Mouse (Mus musculus): ENCODE results near the gene Prl8a8. TPM values are rescaled to one million over a fixed set of nuclear protein-coding genes. Genes with fewer than 3 reads are reported as not detected.

Prl8a8 gene
- polyA plus RNA-seq (2017; shearing (Covaris generic)), result not detected

DNA sequence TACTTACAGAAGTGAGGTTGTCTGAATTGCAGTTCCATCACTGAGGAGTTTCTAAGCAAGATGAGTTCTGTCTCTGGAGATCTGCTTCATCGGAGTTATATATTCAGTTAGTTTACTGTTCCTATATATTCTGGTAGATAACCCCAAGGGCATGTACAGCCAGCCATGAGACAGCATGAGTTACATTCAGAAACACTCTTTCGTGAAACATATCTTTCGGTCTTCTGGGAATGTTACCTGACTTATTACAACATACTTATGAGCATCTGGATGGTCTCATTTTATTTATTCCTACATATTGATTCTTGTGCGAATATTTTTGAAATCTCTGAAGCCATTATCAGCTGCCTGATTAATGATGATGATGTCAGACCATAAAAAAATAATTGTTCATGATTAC, at the start of gene Prl8a8:
Gene Prl8a8, minus strand, starts transcription at position 101 of the 400 bp plus-strand sequence.

Other genes with a start within 250 kb of the Prl8a8 start
- not detected for gene Prl6a1, start 200.6 kb downstream of the Prl8a8 start, polyA plus RNA-seq (2017; shearing (Covaris generic))
- not detected for gene Prl8a2, start 167.5 kb downstream of the Prl8a8 start, polyA plus RNA-seq (2017; shearing (Covaris generic))
- not detected for gene Prl2b1, start 122.4 kb downstream of the Prl8a8 start, polyA plus RNA-seq (2017; shearing (Covaris generic))
- gene Prl8a6, start 74.5 kb downstream of the Prl8a8 start, polyA plus RNA-seq (2017; shearing (Covaris generic)), result not detected
- gene Prl8a9, start 51.4 kb upstream of the Prl8a8 start, polyA plus RNA-seq (2017; shearing (Covaris generic)), result not detected
- gene Prl8a1, start 69.0 kb upstream of the Prl8a8 start, polyA plus RNA-seq (2017; shearing (Covaris generic)), result not detected
- not detected for gene Prl7b1, start 97.4 kb upstream of the Prl8a8 start, polyA plus RNA-seq (2017; shearing (Covaris generic))
- gene Prl7a1, start 129.3 kb upstream of the Prl8a8 start, polyA plus RNA-seq (2017; shearing (Covaris generic)), result not detected
- 0.14 TPM for gene Prl7a2, start 154.8 kb upstream of the Prl8a8 start, polyA plus RNA-seq (2017; shearing (Covaris generic))
- gene Prl7d1, start 203.5 kb upstream of the Prl8a8 start, polyA plus RNA-seq (2017; shearing (Covaris generic)), result not detected

All from CD4-positive, CD25-positive, alpha-beta regulatory T cell (primary cell).